Mouse (Mus musculus): ENCODE measurements around the gene Nhp2. TPM values are rescaled to one million over a fixed set of nuclear protein-coding genes. Genes with fewer than 3 reads are reported as not detected.

Gene Nhp2
- polyA plus RNA-seq, 1 experiment from 2014 or later: 156 TPM

GRCm38 (mm10) chr11:51646245-51646644, 26.7 kb downstream of the Nhp2 start:
- WGBS: 92% methylated on average over 7 of the region's 7 CpGs
- peaks cover 10% of the 10 kb centered on the region for H3K27me3 ChIP-seq (ENCODE audit: control insufficient read depth, insufficient read depth, low read length)
- no peak overlapping the region for H3K9ac ChIP-seq (ENCODE audit: low read depth, low read length)
- 0 out of 2 replicates have a peak overlapping the region, but pooled peaks have one; percentile 5 for H3K27ac ChIP-seq (ENCODE audit: low read depth, low read length)
- no peaks in the 10 kb centered on the region for H3K36me3 ChIP-seq (ENCODE audit: control insufficient read depth, insufficient read depth, low read length)
- ATAC-seq (ENCODE audit: low FRiP score) (no peak), DNase-seq (ENCODE audit: low spot score) (no peak)
- peaks cover 19% of the 10 kb centered on the region for H3K4me1 ChIP-seq (replicated peaks; ENCODE audit: control insufficient read depth, insufficient read depth, low read length)
- H3K4me2 ChIP-seq (replicated peaks; ENCODE audit: low read depth, low read length): no peak overlapping the region
- no peaks in the 10 kb centered on the region for H3K9me3 ChIP-seq (ENCODE audit: control insufficient read depth, low read length)
- H3K4me3 ChIP-seq (ENCODE audit: low read depth, low read length): no peak overlapping the region

GRCm38 (mm10) chr11:51646751-51647667, 27.5 kb downstream of the Nhp2 start:
- no peak overlapping the region for H3K4me2 ChIP-seq (replicated peaks; ENCODE audit: low read depth, low read length)
- DNase-seq (ENCODE audit: low spot score) (no peak), ATAC-seq (ENCODE audit: low FRiP score) (no peak)
- peaks cover 13% of the 10 kb centered on the region for H3K27me3 ChIP-seq (ENCODE audit: control insufficient read depth, insufficient read depth, low read length)
- WGBS: 80% methylated on average over 15 of the region's 15 CpGs
- H3K4me1 ChIP-seq (replicated peaks; ENCODE audit: control insufficient read depth, insufficient read depth, low read length): peaks cover 19% of the 10 kb centered on the region
- H3K9me3 ChIP-seq (ENCODE audit: control insufficient read depth, low read length): no peaks in the 10 kb centered on the region
- H3K27ac ChIP-seq (ENCODE audit: low read depth, low read length): no peak overlapping the region
- no peaks in the 10 kb centered on the region for H3K36me3 ChIP-seq (ENCODE audit: control insufficient read depth, insufficient read depth, low read length)
- no peak overlapping the region; the same call in 1 of the 2 replicates for H3K9ac ChIP-seq (ENCODE audit: low read depth, low read length)
- H3K4me3 ChIP-seq (ENCODE audit: low read depth, low read length): no peak overlapping the region

- no peak overlapping the region for H3K27ac ChIP-seq (ENCODE audit: low read depth, low read length)
- no peak overlapping the region for H3K4me2 ChIP-seq (replicated peaks; ENCODE audit: low read depth, low read length)
- H3K9me3 ChIP-seq (ENCODE audit: control insufficient read depth, low read length): no peaks in the 10 kb centered on the region
- no peaks in the 10 kb centered on the region for H3K36me3 ChIP-seq (ENCODE audit: control insufficient read depth, insufficient read depth, low read length)
- H3K4me1 ChIP-seq (replicated peaks; ENCODE audit: control insufficient read depth, insufficient read depth, low read length): peaks cover 19% of the 10 kb centered on the region
- H3K4me3 ChIP-seq (ENCODE audit: low read depth, low read length): no peak overlapping the region
- DNase-seq (ENCODE audit: low spot score) (peak; percentile 83), ATAC-seq (ENCODE audit: low FRiP score) (peak; percentile 69)
- WGBS: 12% methylated on average over 3 of the region's 3 CpGs
- peaks cover 13% of the 10 kb centered on the region for H3K27me3 ChIP-seq (ENCODE audit: control insufficient read depth, insufficient read depth, low read length)
- no peak overlapping the region for H3K9ac ChIP-seq (ENCODE audit: low read depth, low read length)
Observed at GRCm38 (mm10) chr11:51648566-51648965, 29.0 kb downstream of the Nhp2 start.

- peaks cover 13% of the 10 kb centered on the region for H3K27me3 ChIP-seq (ENCODE audit: control insufficient read depth, insufficient read depth, low read length)
- peak overlapping the region; percentile 57; the same call in 1 of the 2 replicates for H3K4me3 ChIP-seq (ENCODE audit: low read depth, low read length)
- H3K9me3 ChIP-seq (ENCODE audit: control insufficient read depth, low read length): no peaks in the 10 kb centered on the region
- H3K27ac ChIP-seq (ENCODE audit: low read depth, low read length): no peak overlapping the region
- H3K4me1 ChIP-seq (replicated peaks; ENCODE audit: control insufficient read depth, insufficient read depth, low read length): peaks cover 19% of the 10 kb centered on the region
- no peak for DNase-seq (ENCODE audit: low spot score)
- H3K4me2 ChIP-seq (replicated peaks; ENCODE audit: low read depth, low read length): peak overlapping the region; percentile 95
- 0 out of 2 replicates have a peak, but pooled peaks have one; percentile 7 for ATAC-seq (ENCODE audit: low FRiP score)
- WGBS: 20% methylated on average over 11 of the region's 11 CpGs
- peak overlapping the region; percentile 67; the same call in 1 of the 2 replicates for H3K9ac ChIP-seq (ENCODE audit: low read depth, low read length)
- no peaks in the 10 kb centered on the region for H3K36me3 ChIP-seq (ENCODE audit: control insufficient read depth, insufficient read depth, low read length)
Observed at GRCm38 (mm10) chr11:51649111-51649888, 29.8 kb downstream of the Nhp2 start.

- 4% methylated on average over 7 of the region's 7 CpGs for WGBS
- peak overlapping the region; percentile 57 for H3K4me3 ChIP-seq (ENCODE audit: low read depth, low read length)
Observed at GRCm38 (mm10) chr11:51649889-51650199, 30.3 kb downstream of the Nhp2 start.

GRCm38 (mm10) chr11:51650261-51650660, 30.7 kb downstream of the Nhp2 start:
- Histone ChIP-seq H3K9me3 (ENCODE audit: control insufficient read depth, low read length) (no peaks in the 10 kb centered on the region), H3K27me3 (ENCODE audit: control insufficient read depth, insufficient read depth, low read length) (peaks cover 13% of the 10 kb centered on the region), H3K4me1 (replicated peaks; ENCODE audit: control insufficient read depth, insufficient read depth, low read length) (peaks cover 19% of the 10 kb centered on the region), H3K4me3 (ENCODE audit: low read depth, low read length) (peak overlapping the region; percentile 57), H3K4me2 (replicated peaks; ENCODE audit: low read depth, low read length) (peak overlapping the region; percentile 95), H3K9ac (ENCODE audit: low read depth, low read length) (peak overlapping the region; percentile 67), H3K36me3 (ENCODE audit: control insufficient read depth, insufficient read depth, low read length) (no peaks in the 10 kb centered on the region), H3K27ac (ENCODE audit: low read depth, low read length) (no peak overlapping the region)
- ATAC-seq (ENCODE audit: low FRiP score) (peak; percentile 18; the same call in 1 of the 2 replicates), DNase-seq (ENCODE audit: low spot score) (no peak)
- 2% methylated on average over 16 of the region's 30 CpGs for WGBS

More at GRCm38 (mm10) chr11:51649889-51650199, 30.3 kb downstream of the Nhp2 start:
- H3K36me3 ChIP-seq (ENCODE audit: control insufficient read depth, insufficient read depth, low read length): no peaks in the 10 kb centered on the region
- DNase-seq (ENCODE audit: low spot score): peak; percentile 35
- H3K9me3 ChIP-seq (ENCODE audit: control insufficient read depth, low read length): no peaks in the 10 kb centered on the region
- H3K27ac ChIP-seq (ENCODE audit: low read depth, low read length): no peak overlapping the region
- H3K9ac ChIP-seq (ENCODE audit: low read depth, low read length): peak overlapping the region; percentile 67
- ATAC-seq (ENCODE audit: low FRiP score): no peak
- peaks cover 19% of the 10 kb centered on the region for H3K4me1 ChIP-seq (replicated peaks; ENCODE audit: control insufficient read depth, insufficient read depth, low read length)
- H3K27me3 ChIP-seq (ENCODE audit: control insufficient read depth, insufficient read depth, low read length): peaks cover 13% of the 10 kb centered on the region
- peak overlapping the region; percentile 95 for H3K4me2 ChIP-seq (replicated peaks; ENCODE audit: low read depth, low read length)

- ATAC-seq (ENCODE audit: low FRiP score) (peak; percentile 67; the same call in 1 of the 2 replicates), DNase-seq (ENCODE audit: low spot score) (peak; percentile 76)
- peak within 1 kb of the TSS; percentile 67 for H3K9ac ChIP-seq (ENCODE audit: low read depth, low read length)
- WGBS: 1% methylated on average over 62 of the region's 70 CpGs
- H3K9me3 ChIP-seq (ENCODE audit: control insufficient read depth, low read length): no peaks in the 10 kb centered on the region
- no peaks in the 10 kb centered on the region for H3K36me3 ChIP-seq (ENCODE audit: control insufficient read depth, insufficient read depth, low read length)
- H3K4me1 ChIP-seq (replicated peaks; ENCODE audit: control insufficient read depth, insufficient read depth, low read length): peaks cover 19% of the 10 kb centered on the region
- peak within 1 kb of the TSS; percentile 95 for H3K4me2 ChIP-seq (replicated peaks; ENCODE audit: low read depth, low read length)
- no peak within 1 kb of the TSS for H3K27ac ChIP-seq (ENCODE audit: low read depth, low read length)
- peaks cover 13% of the 10 kb centered on the region for H3K27me3 ChIP-seq (ENCODE audit: control insufficient read depth, insufficient read depth, low read length)
- H3K4me3 ChIP-seq (ENCODE audit: low read depth, low read length): peak within 1 kb of the TSS; percentile 57
Observed at GRCm38 (mm10) chr11:51650691-51651515, 31.4 kb downstream of the Nhp2 start, which contains the start of the genes N4bp3 and D930048N14Rik. Gene N4bp3 (minus strand): TSS chr11:51650842. Gene D930048N14Rik (plus strand): TSS chr11:51650954.

GRCm38 (mm10) chr11:51652889-51653418, 33.4 kb downstream of the Nhp2 start:
- no peak for ATAC-seq (ENCODE audit: low FRiP score)
- WGBS: 89% methylated on average over 4 of the region's 4 CpGs
- no peak for DNase-seq (ENCODE audit: low spot score)
- H3K27me3 ChIP-seq (ENCODE audit: control insufficient read depth, insufficient read depth, low read length): peaks cover 13% of the 10 kb centered on the region
- H3K4me2 ChIP-seq (replicated peaks; ENCODE audit: low read depth, low read length): no peak overlapping the region
- no peak overlapping the region for H3K27ac ChIP-seq (ENCODE audit: low read depth, low read length)
- H3K9me3 ChIP-seq (ENCODE audit: control insufficient read depth, low read length): no peaks in the 10 kb centered on the region
- H3K4me3 ChIP-seq (ENCODE audit: low read depth, low read length): no peak overlapping the region
- H3K36me3 ChIP-seq (ENCODE audit: control insufficient read depth, insufficient read depth, low read length): no peaks in the 10 kb centered on the region
- H3K4me1 ChIP-seq (replicated peaks; ENCODE audit: control insufficient read depth, insufficient read depth, low read length): peaks cover 19% of the 10 kb centered on the region
- H3K9ac ChIP-seq (ENCODE audit: low read depth, low read length): no peak overlapping the region

Data from hindbrain, embryonic 11.5 days (tissue).